Mouse (Mus musculus): ENCODE measurements at regions not wholly inside any gene's neighbourhood (a gene's known extent, or its start where the extent isn't known, plus 50 kb on each side); places are given as distances from the start of the nearest gene placed in this dataset.
A peak's percentile ranks its signal among the peaks of the same experiment; 100 is the strongest.

- no peak for ATAC-seq (ENCODE audit: poor library complexity, severe bottlenecking)
Measured at GRCm38 (mm10) chr8:25392766-25393166, 568.6 kb upstream of the Adam5 start.

DNA sequence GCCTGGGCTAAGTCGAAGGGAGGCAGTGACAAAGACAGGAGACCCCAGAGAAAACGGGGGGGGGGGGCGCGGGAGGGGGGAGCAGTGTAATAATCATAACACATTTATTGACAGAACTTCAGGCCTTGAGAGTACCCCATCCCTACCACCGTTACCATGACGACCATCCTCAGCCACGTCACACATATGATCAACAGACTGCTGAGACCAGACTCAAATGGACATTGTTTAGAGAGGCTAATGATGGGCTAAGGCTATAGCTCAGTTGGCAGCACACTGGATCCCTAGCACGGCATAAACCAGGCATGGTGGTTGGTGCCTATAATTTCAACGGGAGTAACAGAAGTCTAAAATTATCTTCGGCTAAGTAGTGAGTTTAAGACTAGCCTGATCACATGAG lies 565.8 kb upstream of the Adam5 start:
- no peak for ATAC-seq (ENCODE audit: poor library complexity, severe bottlenecking)

- ATAC-seq (ENCODE audit: poor library complexity, severe bottlenecking): no peak
Measured at GRCm38 (mm10) chr8:25389371-25389855, 565.2 kb upstream of the Adam5 start.

DNA sequence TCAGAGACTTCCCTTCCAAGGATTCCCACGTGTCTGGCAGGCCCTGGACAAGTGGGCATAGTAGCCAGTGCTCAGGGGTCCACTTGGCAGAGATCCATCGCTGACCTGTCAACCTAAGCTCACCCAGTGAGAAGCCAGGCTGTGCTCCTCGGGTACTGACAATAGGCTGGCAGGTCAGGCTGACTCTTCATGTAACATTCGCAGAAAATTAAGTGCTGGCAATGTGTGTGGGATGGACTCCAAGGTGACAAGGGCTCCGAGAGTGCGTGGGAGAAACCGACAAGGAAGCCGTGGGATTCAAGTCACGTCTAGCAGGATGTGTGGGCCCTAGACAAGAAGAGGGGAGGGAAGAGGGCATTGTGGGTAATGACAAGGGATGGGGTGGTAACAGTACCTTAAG lies 564.6 kb upstream of the Adam5 start:
- ATAC-seq (ENCODE audit: poor library complexity, severe bottlenecking): no peak

DNA sequence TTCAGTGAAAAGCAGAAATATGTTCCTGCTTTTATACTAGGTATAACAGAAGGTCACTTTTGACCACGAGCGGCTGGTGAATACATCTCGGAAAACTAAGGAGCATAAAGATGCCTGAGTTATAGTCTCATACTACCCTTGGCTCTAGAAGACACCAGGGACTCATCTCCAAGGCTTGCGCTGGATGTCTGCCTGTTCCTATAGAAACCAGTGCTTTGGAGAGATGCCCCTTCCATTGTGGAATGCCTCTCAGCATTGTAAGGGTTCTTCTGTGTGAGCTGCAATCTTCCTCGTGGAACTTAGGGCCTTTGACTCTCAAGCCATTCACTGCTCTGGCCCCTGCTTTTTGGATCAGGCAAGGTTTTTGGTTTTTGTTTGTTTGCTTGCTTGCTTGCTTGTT lies 561.0 kb upstream of the Adam5 start:
- no peak for ATAC-seq (ENCODE audit: poor library complexity, severe bottlenecking)

DNA sequence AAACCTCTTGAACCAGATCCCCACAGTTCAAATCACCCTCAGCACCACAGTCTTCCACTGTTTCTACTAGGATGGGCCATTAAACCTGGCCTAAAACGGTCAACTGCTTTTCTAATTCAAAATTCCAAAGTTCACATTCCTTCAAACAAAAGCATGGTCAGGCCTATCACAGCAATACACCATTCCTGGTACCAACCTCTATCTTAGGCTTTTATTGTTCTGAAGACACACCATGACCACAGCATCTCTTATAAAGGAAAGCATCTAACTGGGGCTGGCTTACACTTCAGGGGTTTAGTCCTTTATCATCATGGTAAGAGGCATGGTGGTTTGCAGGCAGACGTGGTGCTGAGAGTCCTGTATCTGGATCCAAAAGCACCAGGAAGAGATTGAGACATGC lies 560.4 kb upstream of the Adam5 start:
- ATAC-seq (ENCODE audit: poor library complexity, severe bottlenecking): no peak

DNA sequence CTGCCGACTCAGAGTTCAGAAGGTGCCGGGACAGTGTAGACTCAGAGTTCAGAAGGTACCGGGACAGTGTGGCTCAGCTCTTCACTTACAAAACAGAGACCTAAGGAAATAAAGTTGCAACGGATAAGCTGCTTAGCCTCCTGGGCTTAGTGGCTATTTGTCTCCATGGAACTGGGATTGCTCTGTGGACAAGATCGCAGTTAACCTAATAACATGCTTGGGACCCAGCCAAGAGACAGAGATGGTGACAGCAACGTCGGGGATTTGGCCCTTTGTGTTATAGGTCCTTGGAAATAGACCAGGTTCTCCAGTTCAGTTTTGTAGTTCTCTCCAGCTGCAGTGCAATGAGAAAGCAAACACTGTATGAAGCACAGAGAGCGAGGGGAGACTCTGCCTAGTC lies 549.1 kb upstream of the Adam5 start:
- ATAC-seq (ENCODE audit: poor library complexity, severe bottlenecking): no peak

- no peak for ATAC-seq (ENCODE audit: poor library complexity, severe bottlenecking)
Measured at GRCm38 (mm10) chr8:25370947-25371346, 546.8 kb upstream of the Adam5 start.

- ATAC-seq (ENCODE audit: poor library complexity, severe bottlenecking): no peak
Measured at GRCm38 (mm10) chr8:25369331-25369730, 545.2 kb upstream of the Adam5 start.

- ATAC-seq (ENCODE audit: poor library complexity, severe bottlenecking): peak; percentile 70
Measured at GRCm38 (mm10) chr8:25368561-25369091, 544.5 kb upstream of the Adam5 start.

- no peak for ATAC-seq (ENCODE audit: poor library complexity, severe bottlenecking)
Measured at GRCm38 (mm10) chr8:25367806-25368549, 543.8 kb upstream of the Adam5 start.

GRCm38 (mm10) chr8:25366181-25366580 lies 542.0 kb upstream of the Adam5 start:
- no peak for ATAC-seq (ENCODE audit: poor library complexity, severe bottlenecking)

GRCm38 (mm10) chr8:25362656-25363055 lies 538.5 kb upstream of the Adam5 start:
- peak; percentile 76 for ATAC-seq (ENCODE audit: poor library complexity, severe bottlenecking)

DNA sequence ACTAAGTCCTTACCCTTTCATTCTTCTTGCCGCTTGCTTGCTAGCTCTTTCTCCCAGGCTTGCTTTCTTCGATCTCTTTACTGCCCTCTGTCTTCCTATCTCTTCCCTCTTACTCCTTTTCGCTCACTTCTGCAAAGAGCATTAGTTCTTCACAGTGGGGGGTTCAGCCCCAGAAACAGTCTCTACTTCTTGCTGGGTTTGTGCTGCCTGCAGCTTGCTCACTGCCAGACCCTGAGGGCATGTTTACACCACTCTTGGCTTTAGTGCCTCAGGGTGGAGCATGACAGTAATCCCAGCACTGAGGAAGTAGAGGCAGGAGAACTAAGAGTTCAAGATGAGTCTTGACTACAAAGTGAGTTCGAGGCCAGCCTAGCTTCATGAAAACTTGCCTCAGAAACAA lies 538.0 kb upstream of the Adam5 start:
- no peak for ATAC-seq (ENCODE audit: poor library complexity, severe bottlenecking)

GRCm38 (mm10) chr8:25361420-25361819 lies 537.3 kb upstream of the Adam5 start:
- no peak for ATAC-seq (ENCODE audit: poor library complexity, severe bottlenecking)

DNA sequence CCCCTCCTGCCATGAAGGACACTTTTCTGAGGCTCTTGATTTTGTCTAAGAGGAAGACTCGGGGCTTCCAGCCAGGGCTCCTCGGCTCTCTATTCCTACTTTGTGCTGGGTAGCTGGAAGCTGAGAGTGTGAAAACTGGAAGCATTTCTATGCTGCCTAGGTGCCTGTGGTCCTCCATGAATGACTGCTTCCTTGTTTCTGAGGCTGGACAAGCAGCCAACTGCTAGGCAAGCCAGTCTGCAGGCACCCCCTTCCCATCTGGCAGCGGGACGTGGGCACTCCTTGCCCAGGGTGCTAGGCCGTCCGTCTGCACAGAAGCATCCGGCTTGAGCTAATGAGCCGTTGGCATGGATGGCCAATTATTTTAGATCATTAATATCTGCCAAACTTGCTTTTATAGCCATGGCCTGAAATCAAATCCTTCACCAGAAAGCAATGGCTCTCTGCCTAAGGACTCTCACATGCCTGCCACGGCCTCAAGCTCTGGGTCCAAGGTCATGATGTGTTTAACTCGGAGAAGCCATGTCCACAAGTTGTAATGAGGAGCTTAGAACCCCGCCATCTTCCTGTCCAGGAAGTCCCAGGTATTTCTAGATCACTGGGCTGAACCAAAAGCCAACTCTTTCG lies 534.5 kb upstream of the Adam5 start:
- no peak for ATAC-seq (ENCODE audit: poor library complexity, severe bottlenecking)

DNA sequence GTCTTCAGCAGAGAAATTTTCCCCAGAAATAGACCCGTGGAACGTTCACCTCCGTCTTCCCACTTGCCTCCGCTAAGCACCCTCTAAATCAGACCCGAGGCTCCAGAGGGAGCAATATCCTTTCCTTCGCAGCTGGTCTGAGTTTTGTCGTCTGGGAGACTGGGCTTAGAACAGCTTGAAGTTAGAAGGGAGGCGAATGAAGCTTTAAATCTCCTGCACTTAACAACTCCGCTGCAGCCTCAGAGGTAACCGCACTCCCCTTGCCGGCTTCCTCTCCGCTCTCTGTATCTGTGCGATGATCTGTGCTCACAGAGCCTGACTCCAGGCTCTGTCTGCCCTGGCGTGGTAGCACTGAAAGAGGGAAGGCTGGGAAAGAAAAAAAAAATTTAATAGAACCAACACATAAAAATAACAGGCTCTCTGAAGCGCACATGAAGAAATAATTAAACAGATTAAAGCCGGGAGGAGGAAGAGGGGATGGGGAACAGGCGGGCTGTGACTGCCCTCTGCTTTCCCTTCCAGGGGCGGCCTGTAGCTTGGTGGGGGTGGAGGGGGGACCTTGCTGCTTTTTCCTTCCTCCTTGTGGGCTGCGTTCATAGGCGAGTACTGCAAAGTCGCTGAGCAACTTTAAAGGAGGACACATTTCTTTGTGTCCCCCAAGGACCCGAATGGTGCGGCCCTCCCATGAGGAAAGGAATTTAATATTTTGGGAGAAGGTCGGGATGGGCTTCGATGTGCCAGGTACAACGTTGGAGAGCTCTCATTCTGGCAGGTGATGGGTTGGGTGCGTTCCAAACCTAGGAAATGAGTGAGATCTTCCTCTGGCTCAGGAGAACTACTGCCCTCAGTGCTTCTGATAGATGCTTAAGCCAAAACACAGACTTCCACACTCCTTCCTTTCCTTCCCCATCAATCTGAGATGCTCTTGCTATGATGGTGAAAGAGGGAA lies 529.9 kb upstream of the Adam5 start:
- ATAC-seq (ENCODE audit: poor library complexity, severe bottlenecking): peak; percentile 33; the same call in 1 of the 2 replicates

DNA sequence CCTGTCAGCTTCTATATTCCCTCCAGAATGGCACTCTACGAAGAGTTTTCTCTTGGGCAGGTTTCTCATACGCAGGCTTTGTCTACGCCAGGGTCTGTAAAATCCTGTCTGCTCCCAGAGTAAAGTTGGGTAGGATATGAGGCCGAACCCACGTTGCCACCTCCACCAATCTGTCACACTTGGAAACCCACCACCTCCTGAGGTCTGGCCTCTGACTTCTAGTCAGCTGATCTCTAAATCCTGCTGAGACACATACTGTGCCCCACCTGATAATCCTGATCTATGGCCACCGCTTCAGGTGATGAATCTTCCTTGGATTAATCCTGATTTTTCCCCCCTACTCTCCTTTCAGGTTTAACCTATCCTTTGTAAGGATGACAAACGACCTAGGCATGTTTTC lies 529.2 kb upstream of the Adam5 start:
- no peak for ATAC-seq (ENCODE audit: poor library complexity, severe bottlenecking)

GRCm38 (mm10) chr8:25348003-25348683 lies 524.0 kb upstream of the Adam5 start:
- ATAC-seq (ENCODE audit: poor library complexity, severe bottlenecking): no peak

DNA sequence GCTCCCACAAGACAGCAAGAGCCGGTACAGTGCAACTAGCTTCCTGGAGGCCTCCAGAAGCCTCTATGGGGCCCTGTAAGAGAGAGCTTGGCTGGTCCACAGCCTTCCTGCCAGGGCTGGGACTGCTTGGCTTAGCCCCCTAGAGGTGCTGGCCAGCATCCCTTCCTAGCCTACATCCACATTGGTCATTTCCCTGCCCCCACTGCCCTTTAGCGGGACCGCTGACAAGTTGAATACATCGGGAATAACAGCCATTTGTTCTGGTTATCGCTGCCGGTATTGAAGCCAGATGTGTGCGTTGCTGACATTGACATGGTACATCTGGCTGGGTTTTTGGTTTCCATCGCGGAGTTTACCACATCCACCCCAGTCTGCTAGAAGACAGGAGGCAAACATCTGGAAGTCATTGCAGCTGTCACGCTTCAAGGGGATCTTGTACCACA lies 519.0 kb upstream of the Adam5 start:
- no peak for ATAC-seq (ENCODE audit: poor library complexity, severe bottlenecking)

Data from megakaryocyte, adult 5-6 weeks (primary cell).